Mouse (Mus musculus) A20 (cell line): ENCODE results near the gene Syngr3.

Experiments used
- DNase-seq: peaks from one replicate; pipeline ENCODE4 v3.0.0-alpha.2; 2011; ENCODE audit warnings: low read depth, low spot score

Syngr3 gene

GRCm38 (mm10) chr17:24644875-24645721, 44.7 kb downstream of the Syngr3 start:
- DNase-seq, result peak; percentile 64

- no peak for DNase-seq
These were observed 45.6 kb downstream of the Syngr3 start for GRCm38 (mm10) chr17:24644030-24644715.

DNA sequence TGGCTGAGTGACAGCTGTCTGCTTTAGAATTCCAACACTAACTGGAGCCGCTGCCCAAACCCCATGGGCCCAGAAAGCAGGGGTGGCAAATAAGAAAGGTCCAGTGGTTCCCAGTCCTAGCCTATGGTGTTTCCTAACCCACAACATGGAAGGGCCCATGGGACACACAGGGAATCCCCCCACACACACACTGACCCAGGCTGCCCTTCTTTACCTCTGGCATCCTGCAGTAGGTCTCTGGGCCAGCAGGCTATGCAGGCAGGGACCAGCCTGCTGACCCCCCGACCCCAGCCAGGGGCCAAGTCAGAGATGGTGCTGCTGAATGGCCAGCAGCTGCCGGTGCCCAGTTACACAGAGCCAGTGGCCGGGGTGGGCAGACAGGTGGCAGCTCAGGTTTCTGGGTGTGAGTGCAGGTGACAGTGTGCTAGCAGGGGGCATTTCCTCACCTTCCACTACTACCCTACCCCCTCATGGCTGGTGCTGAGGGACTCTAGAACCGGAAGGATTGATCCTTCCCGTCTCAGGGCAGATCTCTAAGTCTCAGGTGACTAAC, 46.9 kb downstream of the Syngr3 start:
- DNase-seq, result no peak

DNA sequence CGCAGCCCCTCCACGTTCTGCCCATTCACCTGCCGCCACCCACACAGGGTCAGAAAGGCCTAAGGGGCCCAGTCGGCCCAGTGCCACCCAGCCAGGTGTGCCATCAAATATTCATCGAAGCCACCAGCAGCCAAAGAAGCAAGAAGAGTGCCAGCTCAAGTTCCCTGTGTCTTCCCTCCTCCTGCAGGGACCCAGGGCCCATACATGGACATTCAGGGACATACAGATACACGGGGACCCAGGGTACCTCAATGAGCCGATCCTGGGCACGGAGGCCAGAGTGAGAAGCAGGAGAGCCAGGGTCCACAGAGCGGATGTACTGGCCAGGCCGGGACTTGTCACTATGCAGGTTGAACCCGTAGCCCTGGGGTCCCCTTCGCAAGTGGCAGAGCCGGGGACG, 47.8 kb downstream of the Syngr3 start:
- DNase-seq, result no peak

GRCm38 (mm10) chr17:24640581-24640980, 49.2 kb downstream of the Syngr3 start:
- no peak for DNase-seq

DNA sequence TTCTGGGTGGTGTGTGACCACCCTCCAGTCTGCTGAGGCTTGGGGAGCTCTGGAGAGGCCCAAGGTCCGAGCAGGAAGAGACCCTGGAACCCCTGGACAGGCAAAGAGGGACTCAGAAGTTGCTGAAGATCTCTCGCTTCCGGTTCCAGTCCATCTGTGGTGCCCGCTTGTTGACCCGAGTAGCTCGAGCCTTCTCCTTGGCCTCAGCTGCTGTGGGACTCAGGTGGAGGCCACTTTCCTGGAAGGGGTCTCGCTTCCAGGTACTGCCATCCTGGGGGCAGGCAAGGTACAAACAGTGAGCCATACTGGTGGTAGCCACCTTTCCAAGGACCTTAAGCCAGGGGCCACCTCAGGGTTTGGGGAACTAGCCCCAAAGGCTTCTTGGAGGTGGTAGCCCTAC, 49.6 kb downstream of the Syngr3 start:
- DNase-seq, result no peak

DNA sequence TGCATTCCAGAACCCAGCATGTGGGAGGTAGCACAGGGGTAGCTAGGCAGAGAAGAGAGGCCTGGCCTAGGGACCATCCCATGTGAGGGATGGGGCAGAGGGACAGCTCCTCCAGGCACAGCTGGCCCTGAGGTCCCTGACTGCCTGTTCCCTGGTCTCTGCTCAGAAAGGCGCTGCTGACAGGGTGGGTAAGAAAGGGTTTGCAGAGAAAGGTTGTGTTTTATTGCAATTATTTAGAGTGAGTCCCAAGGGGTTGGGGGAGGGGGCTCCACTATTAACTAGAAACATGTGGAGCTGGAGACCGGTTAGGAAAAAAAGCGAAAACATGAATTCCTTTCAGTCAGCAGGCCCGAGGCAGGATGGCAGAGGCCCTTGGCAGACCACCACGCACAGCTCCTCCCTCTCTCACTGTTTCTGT, 50.2 kb downstream of the Syngr3 start:
- no peak for DNase-seq

- DNase-seq, result no peak
These were observed 50.9 kb downstream of the Syngr3 start for GRCm38 (mm10) chr17:24638840-24639239.

DNA sequence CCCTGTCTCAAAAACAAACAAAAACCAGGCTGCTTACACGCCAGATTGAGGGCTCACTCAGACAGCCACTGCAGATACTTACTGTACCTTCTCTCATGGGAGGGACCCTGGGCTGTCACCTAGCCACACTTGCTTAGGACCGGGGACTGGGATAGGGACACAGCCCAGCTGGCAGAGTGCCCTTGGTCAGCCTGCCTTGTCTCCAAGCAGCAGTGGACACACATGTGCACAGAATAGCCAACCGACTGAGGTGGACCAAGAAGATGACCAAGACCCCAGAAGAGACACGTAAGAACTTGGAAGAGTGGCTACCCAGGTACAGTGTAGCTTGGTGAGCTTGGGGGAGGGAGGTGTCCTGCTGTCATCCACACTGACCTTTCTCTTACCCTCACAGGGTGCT, 51.5 kb downstream of the Syngr3 start:
- no peak for DNase-seq

DNA sequence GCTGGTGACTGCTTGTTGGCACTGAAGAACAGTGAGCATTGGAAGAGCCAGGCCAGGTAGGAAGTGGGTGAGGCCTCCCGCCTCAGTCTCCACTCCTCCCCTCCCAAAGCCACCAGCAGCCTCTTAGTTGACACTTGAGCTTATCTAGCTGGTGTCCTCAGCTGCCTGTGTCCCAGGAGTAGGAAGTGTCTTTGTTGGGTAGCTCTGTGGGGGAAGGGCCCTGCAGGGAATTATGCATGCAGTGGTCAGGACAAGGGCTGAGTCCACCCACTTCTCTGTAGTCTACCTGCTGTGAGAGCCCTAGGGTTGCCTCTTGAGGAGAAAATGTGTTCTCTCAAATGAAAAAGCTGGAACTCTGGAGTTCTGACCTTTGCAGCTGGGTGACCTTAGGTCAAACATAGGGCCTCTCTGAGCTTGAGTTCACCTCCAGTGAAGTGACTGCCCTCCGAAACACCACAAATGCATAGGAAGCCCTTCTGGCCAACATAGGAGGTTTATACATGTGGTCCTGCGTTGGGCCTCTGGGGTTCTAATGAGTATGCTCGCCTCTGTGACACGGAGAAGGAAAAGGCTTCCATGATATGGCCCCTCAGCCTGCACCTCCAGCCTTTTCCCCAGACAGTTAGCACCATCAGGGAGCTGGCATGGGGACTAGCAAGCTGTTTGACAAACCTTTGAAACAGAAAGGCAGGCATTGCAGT, 52.8 kb downstream of the Syngr3 start:
- DNase-seq, result no peak

DNA sequence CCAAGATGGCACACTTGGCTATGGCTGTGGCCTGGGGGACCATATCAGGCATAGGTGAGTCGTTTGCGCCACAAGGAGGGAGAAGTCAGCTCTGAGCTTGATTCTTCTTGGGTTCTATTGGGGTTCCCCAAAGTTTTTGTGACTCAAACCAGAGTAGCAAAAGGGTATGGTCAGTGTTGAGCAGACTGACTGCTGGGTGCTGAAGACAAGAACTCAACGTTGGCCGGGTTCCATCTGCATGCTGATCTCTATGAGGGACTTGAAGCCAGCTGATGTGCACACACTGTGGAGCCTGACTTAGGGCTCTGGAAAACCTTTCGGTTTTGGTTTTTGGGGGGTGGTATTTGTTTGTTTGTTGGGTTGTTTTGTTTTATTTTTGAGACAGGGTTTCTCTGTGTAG, 54.1 kb downstream of the Syngr3 start:
- DNase-seq, result peak; percentile 27
